Mouse (Mus musculus) embryo, embryonic 9.5 days (tissue): ENCODE data around the gene Igflr1.

Experiments
- DNase-seq: peaks from one replicate; pipeline ENCODE4 v3.0.0-alpha.2; 2017; ENCODE audit errors: extremely low spot score

Igflr1 gene

GRCm38 (mm10) chr7:30588676-30589434, 23.6 kb downstream of the Igflr1 start, which contains the start of gene Kmt2b:
Kmt2b (minus strand) TSS chr7:30588726.
- DNase-seq, result peak; percentile 96

GRCm38 (mm10) chr7:30589435-30590301, 24.4 kb downstream of the Igflr1 start:
- peak; percentile 90 for DNase-seq

- DNase-seq, result no peak
Measured at GRCm38 (mm10) chr7:30590927-30591604, 25.8 kb downstream of the Igflr1 start.

GRCm38 (mm10) chr7:30591605-30591951, 26.4 kb downstream of the Igflr1 start:
- no peak for DNase-seq

DNA sequence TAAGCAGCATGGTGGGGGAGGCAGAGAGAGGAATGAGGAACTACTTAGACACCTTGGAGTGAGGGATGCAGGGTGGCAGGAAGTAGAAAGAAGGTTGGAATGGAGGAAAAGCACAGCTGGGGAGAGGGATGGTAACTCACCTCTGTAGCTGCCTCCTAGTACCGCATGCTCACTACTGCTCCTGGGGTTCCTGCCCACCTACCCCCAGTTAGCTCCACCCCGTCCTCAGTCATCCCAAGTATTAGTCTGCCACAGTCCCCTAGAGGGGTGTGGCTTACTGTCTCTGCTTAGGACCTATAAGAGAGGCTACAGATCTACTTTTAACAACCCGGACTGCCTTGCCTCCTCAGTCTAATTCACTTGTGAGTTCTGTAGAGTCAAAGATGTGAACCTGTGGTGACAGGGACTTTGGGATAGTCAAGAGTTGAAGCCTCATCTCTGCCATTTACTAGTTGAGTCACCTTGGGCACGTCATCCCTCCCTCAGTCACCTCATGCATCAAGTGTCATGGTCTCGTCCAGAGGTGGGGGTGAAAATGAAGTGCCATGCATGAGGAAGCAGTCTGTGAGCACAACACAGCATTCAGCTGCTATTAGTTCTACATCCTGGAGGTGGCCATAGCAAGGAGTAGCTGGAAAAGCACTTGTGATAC, 27.7 kb downstream of the Igflr1 start:
- DNase-seq, result no peak

DNA sequence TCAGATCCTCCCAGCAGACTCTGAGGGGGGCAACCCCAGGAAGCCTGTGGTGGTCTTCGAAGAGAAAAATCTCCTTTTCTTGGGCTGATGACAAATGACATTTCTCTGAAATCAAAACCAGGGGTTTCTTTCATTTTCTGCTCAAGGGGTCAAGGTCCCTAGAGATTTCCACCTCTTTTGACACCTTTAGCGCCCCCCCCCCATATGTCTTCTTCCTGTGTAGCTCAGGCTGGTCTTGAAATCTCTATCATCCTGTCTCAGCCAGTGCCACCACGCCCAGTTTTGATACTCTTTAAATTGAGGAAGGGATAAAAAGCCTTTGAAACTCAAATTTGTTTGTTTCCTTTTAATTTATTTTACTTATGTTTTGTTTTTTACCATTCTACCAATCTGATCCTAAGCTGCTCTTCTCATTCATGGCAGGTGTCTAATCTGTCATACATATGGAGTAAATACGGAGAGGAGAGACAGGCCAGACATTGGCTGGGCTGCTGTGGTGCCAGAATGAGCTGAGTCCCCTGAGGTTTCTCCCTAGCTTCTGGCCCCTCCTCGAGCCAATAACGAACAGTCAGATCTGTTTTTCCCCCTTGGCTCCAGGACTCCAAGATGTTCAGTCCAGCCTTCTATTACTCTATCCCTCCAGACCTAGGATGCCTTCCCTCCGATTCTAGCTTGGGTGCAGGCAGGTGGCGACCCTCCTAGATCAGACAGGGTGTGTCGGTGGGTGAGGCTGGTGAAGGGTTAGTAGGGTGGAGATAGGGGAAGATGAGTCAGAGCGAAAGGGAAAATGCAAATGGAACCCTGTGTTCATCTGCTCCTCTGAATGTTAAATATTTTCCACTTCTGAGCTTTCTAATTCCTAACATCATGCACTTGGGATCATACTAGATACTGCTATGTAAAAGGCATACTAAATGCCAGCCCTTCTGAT, 28.6 kb downstream of the Igflr1 start:
- DNase-seq, result no peak

DNA sequence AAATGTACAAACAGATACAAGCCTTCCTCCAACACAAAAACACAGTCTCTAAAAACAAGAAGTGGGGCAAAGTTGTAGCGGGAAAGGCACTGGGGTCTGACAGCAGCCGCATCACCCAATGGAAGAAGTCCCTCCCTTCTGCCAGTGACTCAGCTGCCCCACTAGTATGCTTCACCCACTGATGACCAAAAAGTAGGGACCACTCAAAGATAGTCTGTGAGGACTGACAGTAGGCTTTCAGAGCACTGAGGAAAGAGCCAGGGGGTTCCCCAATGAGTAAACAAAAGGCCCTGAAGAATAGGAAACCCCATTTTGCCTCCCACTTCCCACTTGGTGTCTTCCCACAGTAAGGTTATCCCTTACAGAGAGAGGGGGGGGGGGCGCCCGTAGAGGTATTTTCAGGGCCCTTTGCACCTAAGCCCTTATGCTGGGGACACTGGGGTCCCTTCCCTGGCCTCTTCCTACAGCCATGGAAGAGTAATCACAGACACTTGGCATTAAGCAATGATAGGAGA, 29.3 kb downstream of the Igflr1 start:
- DNase-seq, result no peak

DNA sequence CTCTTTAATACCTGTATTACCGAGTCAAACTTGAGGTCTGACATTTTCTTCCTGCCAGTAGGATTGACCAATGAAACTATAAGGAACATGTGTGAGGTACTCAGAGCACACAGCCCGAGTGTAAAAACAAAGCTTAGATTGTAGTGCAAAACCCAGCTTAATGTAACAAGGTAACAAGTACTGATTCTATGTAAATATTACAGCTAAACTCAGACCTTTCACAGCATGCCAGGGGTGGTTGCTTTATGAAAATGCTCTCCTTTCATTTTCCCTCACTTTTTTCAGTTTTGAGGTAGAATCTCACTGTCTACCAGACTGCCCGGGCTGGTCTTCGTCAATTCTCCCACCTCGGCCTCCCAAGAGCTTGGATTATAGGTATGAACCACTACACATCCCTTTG, 30.9 kb downstream of the Igflr1 start:
- DNase-seq, result no peak

- DNase-seq, result no peak
Measured at GRCm38 (mm10) chr7:30596811-30597210, 31.6 kb downstream of the Igflr1 start.

GRCm38 (mm10) chr7:30598786-30599185, 33.6 kb downstream of the Igflr1 start, which contains the start of gene Zbtb32:
Zbtb32 (minus strand) TSS chr7:30598909.
- no peak for DNase-seq

GRCm38 (mm10) chr7:30599933-30600353, 34.7 kb downstream of the Igflr1 start:
- DNase-seq, result peak; percentile 73

GRCm38 (mm10) chr7:30600651-30601050, 35.4 kb downstream of the Igflr1 start:
- no peak for DNase-seq

DNA sequence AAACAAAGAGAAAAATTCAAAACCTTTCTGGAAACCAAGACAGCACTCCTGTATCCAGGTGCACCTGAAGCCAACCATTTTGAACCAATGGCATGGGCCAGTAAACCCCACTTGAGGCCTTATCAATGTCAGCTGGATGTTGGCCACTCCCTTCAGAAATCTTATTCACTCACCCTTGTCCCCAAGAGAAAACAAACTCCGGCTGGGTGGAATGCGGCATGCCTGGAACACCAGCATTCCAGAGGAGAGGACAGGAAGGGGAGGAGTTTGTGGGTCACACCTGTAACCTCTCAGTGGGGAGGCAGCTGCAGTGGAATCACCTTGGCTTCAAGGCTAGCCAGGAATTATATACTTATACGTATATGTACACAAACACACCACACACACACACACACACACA, 37.4 kb downstream of the Igflr1 start:
- DNase-seq, result peak; percentile 40

DNA sequence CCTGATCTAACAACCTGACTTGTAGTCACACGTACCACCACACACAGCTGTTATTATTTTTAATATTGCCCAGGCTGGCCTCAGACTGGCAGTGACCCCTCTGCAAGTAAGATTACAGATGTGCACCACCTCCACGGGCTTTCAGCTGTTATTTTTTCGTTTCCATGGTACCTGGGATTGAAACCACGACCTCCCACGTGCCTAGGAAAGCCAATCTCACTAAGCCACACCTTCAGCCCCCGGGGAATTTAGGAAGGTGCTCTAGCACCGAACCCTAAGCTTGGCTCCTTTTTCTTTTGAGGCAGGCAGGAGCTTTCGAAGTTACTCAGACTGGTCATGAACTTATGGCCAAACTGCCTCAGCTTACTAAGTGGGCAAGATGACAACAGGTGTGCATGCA, 39.2 kb downstream of the Igflr1 start:
- DNase-seq, result no peak

- no peak for DNase-seq
Measured at GRCm38 (mm10) chr7:30604944-30605343, 39.7 kb downstream of the Igflr1 start.

DNA sequence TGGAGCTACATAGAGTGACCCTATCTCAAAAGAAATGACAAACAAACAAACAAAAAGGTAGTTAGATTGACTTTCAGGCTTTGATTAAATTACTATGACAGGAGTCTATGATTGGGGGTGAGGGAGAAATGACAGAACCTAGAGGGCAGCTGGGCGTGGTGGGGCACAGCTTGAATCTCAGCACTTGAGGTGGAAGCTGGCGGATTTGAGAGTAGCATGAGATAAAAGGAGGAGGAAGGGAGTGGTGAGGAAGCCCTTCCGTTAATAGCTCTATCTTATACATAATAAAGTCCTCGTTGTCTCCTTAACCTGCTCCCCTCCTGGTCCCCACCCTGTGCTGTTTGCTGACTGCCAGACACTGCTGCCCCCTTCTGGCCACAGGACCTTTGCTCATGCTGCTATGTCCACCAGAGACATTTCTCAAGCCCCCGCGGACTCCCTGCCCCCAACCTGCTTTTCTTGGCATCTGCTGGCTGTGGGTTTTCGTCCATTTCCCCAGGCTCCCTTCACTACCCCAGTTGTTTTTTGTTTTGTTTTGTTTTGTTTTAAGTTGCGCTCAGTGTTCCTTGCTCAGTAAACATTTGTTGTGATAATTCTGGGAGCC, 42.6 kb downstream of the Igflr1 start:
- DNase-seq, result peak; percentile 61

- no peak for DNase-seq
Measured at GRCm38 (mm10) chr7:30608476-30608875, 43.2 kb downstream of the Igflr1 start.

- DNase-seq, result no peak
Measured at GRCm38 (mm10) chr7:30610043-30610442, 44.8 kb downstream of the Igflr1 start.

DNA sequence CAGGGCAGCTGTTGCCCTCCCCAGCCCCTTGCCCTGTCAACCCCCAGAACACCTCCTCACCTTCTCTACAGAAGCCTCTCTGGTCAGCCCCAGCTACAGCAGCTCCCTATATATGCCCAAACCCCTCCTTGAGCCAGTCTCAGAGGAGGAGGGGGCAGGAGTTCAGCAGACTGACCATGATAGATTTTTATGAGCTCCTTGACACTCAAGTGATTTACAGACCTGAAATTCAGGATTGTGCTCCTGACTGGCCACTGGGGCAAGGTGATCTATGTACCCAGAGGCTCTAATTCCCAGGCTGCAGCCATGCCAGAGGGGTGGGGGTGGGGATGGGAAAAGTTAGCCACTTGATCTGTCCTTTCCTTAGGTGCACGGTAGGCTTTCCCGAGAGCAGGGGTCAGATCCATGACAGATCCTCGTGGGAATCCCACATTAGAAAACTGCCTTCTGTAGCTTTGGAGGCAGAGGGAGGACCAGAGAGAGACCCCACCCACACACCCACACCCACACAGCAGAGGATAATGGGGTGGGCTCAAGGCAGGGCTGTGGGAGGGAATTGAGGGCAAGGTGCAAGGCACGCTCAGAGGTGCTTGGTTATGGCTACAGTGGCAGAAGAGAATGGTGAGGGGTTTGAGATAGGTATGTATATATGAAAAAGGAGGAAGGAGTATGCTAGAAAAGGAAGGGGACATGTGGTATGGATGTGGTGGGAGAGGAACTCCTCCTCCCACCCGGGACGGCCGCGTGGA, 47.6 kb downstream of the Igflr1 start, which contains the start of gene Upk1a:
Gene Upk1a (minus strand): TSS at position 194 of the 749 bp plus-strand sequence.
- DNase-seq, result no peak
